Mouse (Mus musculus): ENCODE measurements at regions not wholly inside any gene's neighbourhood (a gene's known extent, or its start where the extent isn't known, plus 50 kb on each side); places are given as distances from the start of the nearest gene placed in this dataset.
"Not testable (repeated sequence)": the region's sequence is repeated elsewhere in the genome, so short reads cannot be mapped to it uniquely, and the experiment has no call there.

DNA sequence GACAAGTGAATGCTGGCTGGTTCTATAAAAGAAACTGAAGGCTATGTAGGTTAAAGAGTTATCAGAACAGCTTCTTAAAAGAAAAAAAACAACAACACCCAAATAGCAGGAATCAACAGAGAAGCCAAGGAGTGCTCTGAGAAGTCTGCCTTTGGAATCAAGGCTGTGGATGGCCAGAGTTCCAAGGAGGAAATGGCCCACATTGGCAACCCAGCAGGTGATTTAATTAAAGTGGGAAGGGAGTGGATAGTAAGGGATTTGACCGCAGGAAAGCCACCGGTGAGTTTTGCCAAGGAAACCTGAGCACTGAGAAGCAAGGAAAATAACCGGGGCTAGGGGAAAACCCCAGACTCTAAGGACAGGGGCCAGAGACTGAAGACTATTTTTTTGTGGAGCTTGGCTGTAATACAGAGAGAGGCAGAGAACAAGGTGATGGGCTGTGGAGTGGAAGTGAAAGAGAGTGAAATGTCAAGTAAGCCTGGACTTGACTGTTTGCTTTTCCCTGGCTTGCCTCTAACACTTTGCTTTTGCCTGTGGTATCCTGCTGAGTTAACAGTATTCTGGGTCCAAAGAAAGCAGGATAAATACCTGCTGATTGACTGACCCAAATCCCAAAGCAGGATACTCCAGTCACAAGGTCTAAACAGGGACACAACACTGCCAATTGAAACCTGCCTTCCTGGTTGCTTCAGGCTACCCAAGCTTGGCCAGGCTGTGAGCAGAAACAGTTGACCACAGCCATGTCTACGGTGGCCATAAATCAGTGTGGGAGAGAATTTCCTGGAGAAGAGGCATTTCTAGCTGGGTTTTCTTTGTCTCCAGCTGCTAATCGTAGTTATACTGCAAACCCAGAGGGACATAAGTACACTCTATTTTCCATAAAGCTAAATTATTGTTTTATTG lies 125.9 kb downstream of the Arrdc3 start:
- no peak for DNase-seq (ENCODE audit: low spot score in 2 of 2)

GRCm38 (mm10) chr13:81013953-81014352 lies 130.8 kb downstream of the Arrdc3 start:
- DNase-seq (ENCODE audit: low spot score in 2 of 2), result no peak

DNA sequence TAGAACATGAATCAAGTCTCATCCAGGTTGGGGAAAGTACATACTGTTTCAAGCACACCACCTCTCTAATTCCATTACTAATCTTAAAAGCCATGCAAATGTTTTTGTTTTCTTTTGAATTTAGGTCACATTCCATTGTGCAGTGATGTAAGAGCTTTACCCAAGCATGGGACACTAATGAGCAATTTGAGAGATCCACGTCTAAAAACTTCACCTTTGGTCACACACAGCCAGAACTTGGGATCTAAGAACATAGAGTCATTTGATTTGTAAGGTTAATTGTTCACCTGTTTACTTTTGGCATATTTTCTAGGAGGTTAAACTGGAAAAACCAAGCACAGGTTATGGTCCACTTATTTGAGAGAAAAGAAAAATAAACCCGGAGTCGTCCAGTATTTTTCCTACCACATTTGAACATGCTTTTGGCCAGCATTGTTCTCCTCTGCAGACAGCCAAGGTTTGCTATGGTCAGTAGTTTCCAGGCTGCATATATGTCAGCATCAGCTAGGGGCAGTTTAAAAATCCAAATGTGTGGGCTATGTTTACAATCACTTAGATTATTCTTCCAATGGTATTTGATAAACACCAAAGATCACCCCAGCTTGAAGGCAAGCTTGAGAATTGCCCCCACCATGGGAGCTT lies 137.0 kb downstream of the Arrdc3 start:
- DNase-seq (ENCODE audit: low spot score in 2 of 2), result no peak

- no peak for DNase-seq (ENCODE audit: low spot score in 2 of 2)
Observed at GRCm38 (mm10) chr13:81020811-81021210, 137.6 kb downstream of the Arrdc3 start.

DNA sequence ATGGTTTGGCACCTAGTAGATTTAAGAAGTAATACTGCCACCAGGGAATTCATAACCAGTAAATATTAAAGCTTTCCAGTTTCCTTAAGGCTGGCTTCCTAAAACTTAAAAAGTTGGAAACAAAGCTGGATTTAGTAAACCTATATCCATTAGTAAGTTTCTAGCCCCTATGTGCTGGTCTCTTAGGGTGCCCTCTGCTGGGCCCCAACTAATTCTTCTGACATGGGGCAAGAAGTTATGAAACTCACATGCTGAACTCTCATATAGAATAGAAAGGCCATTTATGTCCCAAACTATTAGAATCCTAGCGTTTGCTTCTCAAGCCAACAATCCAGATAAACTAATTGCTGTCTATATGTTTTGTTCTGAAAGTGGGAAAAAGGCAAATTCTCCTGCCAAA lies 139.2 kb downstream of the Arrdc3 start:
- no peak for DNase-seq (ENCODE audit: low spot score in 2 of 2)

DNA sequence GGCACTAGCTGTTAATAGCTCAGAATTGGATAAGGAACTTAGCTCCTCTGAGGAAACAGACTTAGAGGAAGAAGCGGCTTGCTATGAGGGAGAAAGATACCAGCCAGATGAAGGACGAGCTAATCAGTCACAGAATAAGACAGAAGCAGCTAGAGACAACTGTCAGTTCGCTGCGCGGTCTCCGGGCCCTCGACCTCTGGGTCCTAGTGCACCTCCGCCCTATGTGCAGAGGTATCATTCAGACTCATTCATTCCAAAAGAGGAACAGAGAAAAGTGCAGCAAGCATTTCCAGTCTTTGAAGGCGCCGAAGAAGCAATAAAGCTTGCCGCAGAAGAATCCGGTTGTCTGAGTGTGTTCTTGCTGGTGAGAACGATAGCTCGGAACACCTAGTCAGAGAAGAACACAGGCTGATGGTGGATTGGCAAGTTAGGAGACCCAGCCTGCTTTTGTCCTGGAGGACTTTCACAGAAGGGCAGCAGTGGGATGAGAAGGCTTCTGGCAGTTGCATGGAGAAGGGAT lies 142.1 kb downstream of the Arrdc3 start:
- DNase-seq (ENCODE audit: low spot score in 2 of 2), result not testable (repeated sequence)

GRCm38 (mm10) chr13:81037316-81037715 lies 154.1 kb downstream of the Arrdc3 start:
- DNase-seq (ENCODE audit: low spot score in 2 of 2), result no peak

- DNase-seq (ENCODE audit: low spot score in 2 of 2), result no peak
Observed at GRCm38 (mm10) chr13:81038736-81039135, 155.6 kb downstream of the Arrdc3 start.

GRCm38 (mm10) chr13:81040494-81040893 lies 157.3 kb downstream of the Arrdc3 start:
- no peak for DNase-seq (ENCODE audit: low spot score in 2 of 2)

DNA sequence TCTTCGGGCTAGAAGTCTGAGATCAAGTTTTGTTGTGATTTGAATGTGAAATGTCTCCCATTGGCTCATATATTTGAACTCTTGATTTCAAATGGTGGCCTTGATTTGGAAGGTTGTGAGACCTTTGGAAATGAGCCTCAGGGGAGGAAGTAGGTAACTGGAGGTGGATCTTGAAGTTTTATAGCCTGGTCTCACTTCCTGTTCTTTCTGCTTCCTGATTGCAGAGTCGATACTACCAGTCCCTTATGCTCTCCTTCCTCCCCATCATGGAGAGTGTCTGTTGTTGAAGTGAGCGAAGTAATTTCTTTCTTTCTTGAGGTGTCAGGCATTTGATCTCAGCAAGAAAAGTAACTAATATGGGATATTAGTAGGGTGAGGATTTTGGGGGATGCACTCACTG lies 158.5 kb downstream of the Arrdc3 start:
- no peak for DNase-seq (ENCODE audit: low spot score in 2 of 2)

Data from cerebellum, postnatal 4 days (tissue).